Mouse (Mus musculus) intestine, embryonic 16.5 days (tissue): ENCODE data around the gene N4bp1. TPM values are rescaled to one million over a fixed set of nuclear protein-coding genes. Genes with fewer than 3 reads are reported as not detected.

Source experiments
- ATAC-seq: fragments of 200-750 bp; cut with Nextera tagmentation; 2 replicates; pipeline ENCODE4 v1.8.0; 2017; ENCODE audit warnings: moderate TSS enrichment, moderate library complexity
- H3K27ac ChIP-seq: fragments of 300-500 bp; sonication (generic); 2 replicates; pipeline ENCODE4 v1.5.1; 2014; ENCODE audit warnings: mild to moderate bottlenecking, low read length
- H3K27me3 ChIP-seq: fragments of 300-500 bp; sonication (generic); replicated peaks from 2 replicates; pipeline ENCODE4 v1.6.1; 2014; ENCODE audit warnings: low read length, control low read depth, mixed read lengths; ENCODE audit not compliant: control insufficient read depth, insufficient read depth
- H3K36me3 ChIP-seq: fragments of 300-500 bp; sonication (generic); 2 replicates; pipeline ENCODE4 v1.6.1; 2014; ENCODE audit warnings: low read length, control low read depth; ENCODE audit not compliant: control insufficient read depth, insufficient read depth
- H3K4me1 ChIP-seq: fragments of 300-500 bp; sonication (generic); 2 replicates; pipeline ENCODE4 v1.6.1; 2014; ENCODE audit warnings: low read length, control low read depth, mixed read lengths; ENCODE audit not compliant: control insufficient read depth, insufficient read depth
- H3K4me2 ChIP-seq: fragments of 300-500 bp; sonication (generic); 2 replicates; pipeline ENCODE4 v1.6.1; 2014; ENCODE audit warnings: low read depth, low read length, control low read depth
- H3K4me3 ChIP-seq: fragments of 300-500 bp; sonication (generic); 2 replicates; pipeline ENCODE4 v1.5.1; 2014; ENCODE audit warnings: mild to moderate bottlenecking, low read length
- H3K9ac ChIP-seq: fragments of 300-500 bp; sonication (generic); 2 replicates; pipeline ENCODE4 v1.6.1; 2014; ENCODE audit warnings: low read depth, low read length
- H3K9me3 ChIP-seq: fragments of 300-500 bp; sonication (generic); 2 replicates; pipeline ENCODE4 v1.6.1; 2016; ENCODE audit warnings: low read length, control low read depth; ENCODE audit not compliant: control insufficient read depth
- WGBS: fragments of 180-500 bp; shearing (Covaris S2); extraction: QIAGEN DNeasy Blood & Tissue Kit; methylation state at CpG from one replicate; pipeline ENCODE4 v1.1.7; 2014; 5-methylcytosine and 5-hydroxymethylcytosine counted together
- polyA plus RNA-seq: library from polyadenylated mRNA; unstranded; fragments of >200 nt; fragmentation: Nextera tagmentation; extraction: Ambion mirVana; gene quantifications from 2 replicates; pipeline ENCODE4 v1.2.1, GENCODE M21; 2015

The N4bp1 gene
- polyA plus RNA-seq, 1 experiment from 2014 or later = 4.9 TPM

- no peak for ATAC-seq
- WGBS = 6% methylated on average over 10 of the region's 10 CpGs
- Histone ChIP-seq H3K4me1 (0 out of 2 replicates have a peak, but pooled peaks cover 2% of the 10 kb centered on the region), H3K9me3 (no peaks in the 10 kb centered on the region), H3K27ac (no peak overlapping the region), H3K9ac (no peak overlapping the region), H3K4me3 (no peak overlapping the region), H3K27me3 (no peaks in the 10 kb centered on the region), H3K36me3 (no peaks in the 10 kb centered on the region), H3K4me2 (no peak overlapping the region)
Observed at GRCm38 (mm10) chr8:86903104-86903503, 18.0 kb upstream of the N4bp1 start.

GRCm38 (mm10) chr8:86902656-86903055, 17.6 kb upstream of the N4bp1 start:
- Histone ChIP-seq H3K9ac (no peak overlapping the region), H3K9me3 (no peaks in the 10 kb centered on the region), H3K36me3 (no peaks in the 10 kb centered on the region), H3K27ac (no peak overlapping the region), H3K4me2 (no peak overlapping the region), H3K4me3 (no peak overlapping the region), H3K4me1 (0 out of 2 replicates have a peak, but pooled peaks cover 2% of the 10 kb centered on the region), H3K27me3 (no peaks in the 10 kb centered on the region)
- WGBS = 77% methylated on average over 8 of the region's 8 CpGs
- no peak for ATAC-seq

GRCm38 (mm10) chr8:86901972-86902371, 16.9 kb upstream of the N4bp1 start:
- WGBS = 46% methylated on average over 5 of the region's 5 CpGs
- H3K4me2 ChIP-seq = no peak overlapping the region
- H3K4me3 ChIP-seq = no peak overlapping the region
- no peaks in the 10 kb centered on the region for H3K36me3 ChIP-seq
- ATAC-seq = no peak
- H3K4me1 ChIP-seq = 0 out of 2 replicates have a peak, but pooled peaks cover 2% of the 10 kb centered on the region
- H3K27me3 ChIP-seq = no peaks in the 10 kb centered on the region
- no peak overlapping the region for H3K27ac ChIP-seq
- H3K9me3 ChIP-seq = no peaks in the 10 kb centered on the region
- no peak overlapping the region for H3K9ac ChIP-seq

- Histone ChIP-seq H3K36me3 (no peaks in the 10 kb centered on the region), H3K9me3 (no peaks in the 10 kb centered on the region), H3K27me3 (no peaks in the 10 kb centered on the region), H3K27ac (peak overlapping the region; percentile 67), H3K9ac (no peak overlapping the region), H3K4me2 (no peak overlapping the region), H3K4me1 (0 out of 2 replicates have a peak, but pooled peaks cover 2% of the 10 kb centered on the region), H3K4me3 (no peak overlapping the region)
- 48% methylated on average over 7 of the region's 7 CpGs for WGBS
- ATAC-seq = peak; percentile 83
Observed at GRCm38 (mm10) chr8:86897726-86898419, 12.8 kb upstream of the N4bp1 start.

GRCm38 (mm10) chr8:86895390-86895789, 10.3 kb upstream of the N4bp1 start:
- no peaks in the 10 kb centered on the region for H3K9me3 ChIP-seq
- H3K9ac ChIP-seq = no peak overlapping the region
- H3K4me2 ChIP-seq = no peak overlapping the region
- H3K4me1 ChIP-seq = no peaks in the 10 kb centered on the region
- H3K4me3 ChIP-seq = no peak overlapping the region
- ATAC-seq = no peak
- H3K36me3 ChIP-seq = no peaks in the 10 kb centered on the region
- H3K27me3 ChIP-seq = no peaks in the 10 kb centered on the region
- 90% methylated on average over 4 of the region's 4 CpGs for WGBS
- H3K27ac ChIP-seq = no peak overlapping the region

GRCm38 (mm10) chr8:86894194-86894761, 9.2 kb upstream of the N4bp1 start:
- Histone ChIP-seq H3K4me2 (no peak overlapping the region), H3K36me3 (no peaks in the 10 kb centered on the region), H3K27ac (no peak overlapping the region), H3K9me3 (no peaks in the 10 kb centered on the region), H3K4me3 (no peak overlapping the region), H3K4me1 (no peaks in the 10 kb centered on the region), H3K9ac (no peak overlapping the region), H3K27me3 (no peaks in the 10 kb centered on the region)
- 67% methylated on average over 6 of the region's 6 CpGs for WGBS
- no peak for ATAC-seq

- Histone ChIP-seq H3K27ac (no peak overlapping the region), H3K9me3 (no peaks in the 10 kb centered on the region), H3K36me3 (no peaks in the 10 kb centered on the region), H3K9ac (no peak overlapping the region), H3K4me2 (no peak overlapping the region), H3K27me3 (no peaks in the 10 kb centered on the region), H3K4me3 (no peak overlapping the region), H3K4me1 (no peaks in the 10 kb centered on the region)
- ATAC-seq = no peak
- WGBS = 89% methylated on average over 4 of the region's 4 CpGs
Observed at GRCm38 (mm10) chr8:86893554-86893953, 8.5 kb upstream of the N4bp1 start.

- no peaks in the 10 kb centered on the region for H3K9me3 ChIP-seq
- H3K4me2 ChIP-seq = no peak overlapping the region
- H3K9ac ChIP-seq = no peak overlapping the region
- H3K27me3 ChIP-seq = no peaks in the 10 kb centered on the region
- H3K4me1 ChIP-seq = peaks cover 5% of the 10 kb centered on the region; the same call in 1 of the 2 replicates
- no peak overlapping the region for H3K4me3 ChIP-seq
- no peak for ATAC-seq
- no peaks in the 10 kb centered on the region for H3K36me3 ChIP-seq
- no peak overlapping the region for H3K27ac ChIP-seq
- 87% methylated on average over 1 of the region's 1 CpGs for WGBS
Observed at GRCm38 (mm10) chr8:86891533-86891932, 6.5 kb upstream of the N4bp1 start.

- no peak overlapping the region for H3K9ac ChIP-seq
- H3K36me3 ChIP-seq = no peaks in the 10 kb centered on the region
- peak; percentile 43 for ATAC-seq
- peaks cover 12% of the 10 kb centered on the region for H3K4me1 ChIP-seq
- no peaks in the 10 kb centered on the region for H3K27me3 ChIP-seq
- peak overlapping the region; percentile 24; the same call in 1 of the 2 replicates for H3K27ac ChIP-seq
- 61% methylated on average over 11 of the region's 11 CpGs for WGBS
- no peak overlapping the region for H3K4me2 ChIP-seq
- H3K4me3 ChIP-seq = no peak overlapping the region
- no peaks in the 10 kb centered on the region for H3K9me3 ChIP-seq
Observed at GRCm38 (mm10) chr8:86888058-86888939, 3.2 kb upstream of the N4bp1 start.
